Mouse (Mus musculus) olfactory bulb, adult 2 months (tissue): ENCODE data around the gene Slit2. TPM values are rescaled to one million over a fixed set of nuclear protein-coding genes. Genes with fewer than 3 reads are reported as not detected.
A peak's percentile ranks its signal among the peaks of the same experiment; 100 is the strongest.

Source experiments
- H3K27ac ChIP-seq: fragments of 200-500 bp; 2 replicates; pipeline ENCODE4 v1.5.1; 2012; ENCODE audit warnings: low read depth, low read length; ENCODE audit not compliant: insufficient read depth
- H3K4me1 ChIP-seq: fragments of 200-500 bp; 2 replicates; pipeline ENCODE4 v1.6.1; 2012; ENCODE audit warnings: low read length; ENCODE audit not compliant: control insufficient read depth, insufficient read depth
- H3K4me3 ChIP-seq: fragments of 200-500 bp; 2 replicates; pipeline ENCODE4 v1.5.1; 2012; ENCODE audit warnings: mild to moderate bottlenecking, low read depth, low read length, moderate library complexity; ENCODE audit not compliant: insufficient read depth
- CTCF ChIP-seq: fragments of 200-500 bp; IDR thresholded peaks from 2 replicates; pipeline ENCODE4 v1.5.1; 2012; ENCODE audit warnings: low read depth, mild to moderate bottlenecking, low read length, moderate library complexity; ENCODE audit not compliant: insufficient read depth
- POLR2A ChIP-seq: fragments of 200-500 bp; IDR thresholded peaks from 2 replicates; pipeline ENCODE4 v1.6.1; 2012; ENCODE audit warnings: mild to moderate bottlenecking, low read depth, low read length, moderate library complexity; ENCODE audit not compliant: insufficient read depth
- WGBS: fragments of 180-500 bp; shearing (Covaris S2); methylation state at CpG from one replicate; pipeline ENCODE4 v1.1.7; 2018; 5-methylcytosine and 5-hydroxymethylcytosine counted together
- polyA plus RNA-seq: library from polyadenylated mRNA; stranded (reverse); fragments of >200 nt; gene quantifications from 2 replicates; pipeline ENCODE4 v1.2.4, GENCODE M21; 2012; ENCODE audit warnings: low replicate concordance; ENCODE audit not compliant: missing spikeins, insufficient read depth, insufficient read length

The Slit2 gene
- polyA plus RNA-seq, 1 experiment = not detected

- H3K4me1 ChIP-seq = no peaks in the 10 kb centered on the region
- TF ChIP-seq POLR2A (no peak), CTCF (no peak)
- no peak overlapping the region for H3K4me3 ChIP-seq
- H3K27ac ChIP-seq = no peak overlapping the region
- WGBS = 47% methylated on average over 5 of the region's 5 CpGs
These were observed 139.7 kb downstream of the Slit2 start for GRCm38 (mm10) chr5:48122651-48123050.

- 78% methylated on average over 3 of the region's 3 CpGs for WGBS
- Histone ChIP-seq H3K4me3 (no peak overlapping the region), H3K4me1 (no peaks in the 10 kb centered on the region), H3K27ac (no peak overlapping the region)
- TF ChIP-seq CTCF (no peak), POLR2A (no peak)
These were observed 143.0 kb downstream of the Slit2 start for GRCm38 (mm10) chr5:48125770-48126423.

- Histone ChIP-seq H3K4me3 (no peak overlapping the region), H3K4me1 (no peaks in the 10 kb centered on the region), H3K27ac (no peak overlapping the region)
- TF ChIP-seq POLR2A (no peak), CTCF (no peak)
- WGBS = 76% methylated on average over 4 of the region's 4 CpGs
These were observed 147.0 kb downstream of the Slit2 start for GRCm38 (mm10) chr5:48129981-48130380.

- no peaks in the 10 kb centered on the region for H3K4me1 ChIP-seq
- WGBS = 11% methylated on average over 3 of the region's 3 CpGs
- TF ChIP-seq CTCF (no peak), POLR2A (no peak)
- no peak overlapping the region for H3K27ac ChIP-seq
- H3K4me3 ChIP-seq = no peak overlapping the region
These were observed 153.6 kb downstream of the Slit2 start for GRCm38 (mm10) chr5:48136571-48136970.

- Histone ChIP-seq H3K27ac (no peak overlapping the region), H3K4me3 (no peak overlapping the region), H3K4me1 (no peaks in the 10 kb centered on the region)
- TF ChIP-seq CTCF = no peak
- TF ChIP-seq POLR2A = no peak
- 38% methylated on average over 8 of the region's 8 CpGs for WGBS
These were observed 156.0 kb downstream of the Slit2 start for GRCm38 (mm10) chr5:48138849-48139487.

- WGBS = 50% methylated on average over 6 of the region's 6 CpGs
- Histone ChIP-seq H3K4me1 (no peaks in the 10 kb centered on the region), H3K4me3 (no peak overlapping the region), H3K27ac (no peak overlapping the region)
- TF ChIP-seq CTCF (no peak), POLR2A (no peak)
These were observed 156.5 kb downstream of the Slit2 start for GRCm38 (mm10) chr5:48139488-48139862.

GRCm38 (mm10) chr5:48146082-48146481 is 163.1 kb downstream of the Slit2 start:
- no peaks in the 10 kb centered on the region for H3K4me1 ChIP-seq

GRCm38 (mm10) chr5:48160829-48161228 is 177.9 kb downstream of the Slit2 start:
- Histone ChIP-seq H3K27ac (no peak overlapping the region), H3K4me3 (no peak overlapping the region), H3K4me1 (no peaks in the 10 kb centered on the region)
- TF ChIP-seq POLR2A = no peak
- 93% methylated on average over 3 of the region's 3 CpGs for WGBS

More at GRCm38 (mm10) chr5:48146082-48146481, 163.1 kb downstream of the Slit2 start:
- Histone ChIP-seq H3K4me3 (no peak overlapping the region), H3K27ac (no peak overlapping the region)
- TF ChIP-seq POLR2A (no peak), CTCF (no peak)
- WGBS = 88% methylated on average over 2 of the region's 2 CpGs

GRCm38 (mm10) chr5:48181646-48182302 is 198.8 kb downstream of the Slit2 start:
- Histone ChIP-seq H3K4me3 (peak overlapping the region; percentile 38), H3K4me1 (peaks cover 2% of the 10 kb centered on the region; the same call in 1 of the 2 replicates), H3K27ac (no peak overlapping the region)
- WGBS = 36% methylated on average over 9 of the region's 9 CpGs
- TF ChIP-seq CTCF (no peak), POLR2A (no peak)
